Comparison of ENCODE assay signal across 20 mouse cellular contexts in the genomic region with DNA sequence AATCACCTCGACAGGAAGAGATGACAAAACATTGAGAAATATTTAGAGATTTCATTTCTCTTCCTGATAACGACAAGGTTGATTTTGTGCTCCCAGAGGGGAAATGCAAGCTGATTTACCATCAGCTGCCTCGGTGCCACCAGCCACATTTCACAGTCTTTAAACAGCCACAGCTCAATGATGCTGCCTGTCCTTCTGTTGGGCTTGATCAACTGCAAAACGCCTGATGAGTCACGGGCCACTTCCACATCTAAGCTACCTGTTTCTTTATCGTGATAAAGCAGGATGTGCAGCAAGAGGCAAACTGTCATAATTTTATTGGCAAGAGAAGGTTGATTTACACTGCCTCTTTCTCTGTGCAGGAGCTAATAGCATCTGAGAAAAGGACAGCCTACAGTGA.
A peak's percentile ranks its signal among the peaks of the same experiment; 100 is the strongest.
DNase-seq lines count a peak whose midpoint lies in the region; ATAC-seq and TF ChIP-seq lines count a peak whose summit lies in the region.
"Had no signal": no experiment of that assay in that cellular context is flagged by ENCODE, and none has a peak within 500 bp of the region (broad histone marks: within the 10 kb centered on the region; RNA-seq: fewer than 3 reads in every experiment).

No protein-coding gene starts in this region.

- TF ChIP-seq RAD21 in MEL (IDR thresholded peaks at IDR 0.05; ENCODE audit: low read depth, low read length) = no peak

- H3K4me2 ChIP-seq in neural tube, embryonic 13.5 days = no peak overlapping the region
- no peak overlapping the region for H3K4me2 ChIP-seq in intestine, embryonic 16.5 days (ENCODE audit: low read depth, low read length)
- H3K4me2 ChIP-seq: embryonic facial prominence, embryonic 15.5 days; heart, embryonic 12.5 days; hindbrain, embryonic 15.5 days had no signal

- peaks cover 5% of the 10 kb centered on the region; the same call in 1 of the 2 replicates for H3K4me1 ChIP-seq in neural tube, embryonic 13.5 days (replicated peaks)
- H3K4me1 ChIP-seq in MEL (ENCODE audit: control insufficient read depth in 1 of 2, insufficient read depth in 2 of 2, low read length in 2 of 2) = peaks cover 2 to 18% of the 10 kb centered on the region in 2 experiments; a peak in 3 of 4 replicates
- no peaks in the 10 kb centered on the region for H3K4me1 ChIP-seq in intestine, embryonic 16.5 days (ENCODE audit: control insufficient read depth, insufficient read depth, low read length)
- H3K4me1 ChIP-seq: embryonic facial prominence, embryonic 15.5 days; forebrain, embryonic 10.5 days; heart, embryonic 12.5 days; hindbrain, embryonic 15.5 days had no signal

- TF ChIP-seq EP300 in MEL (IDR thresholded peaks at IDR 0.05; ENCODE audit: low read depth in 1 of 2, low read length in 2 of 2) = peak; percentile 89 to 95

- TF ChIP-seq POLR2A in MEL (IDR thresholded peaks at IDR 0.05; ENCODE audit: control insufficient read depth in 1 of 2, insufficient read depth in 1 of 2, low read depth in 1 of 2, low read length in 2 of 2, poor library complexity in 1 of 2) = no peak

- no peaks in the 10 kb centered on the region for H3K27me3 ChIP-seq in neural tube, embryonic 13.5 days
- no peaks in the 10 kb centered on the region for H3K27me3 ChIP-seq in MEL (ENCODE audit: control insufficient read depth in 1 of 2, insufficient read depth in 2 of 2, low read length in 2 of 2)
- H3K27me3 ChIP-seq in intestine, embryonic 16.5 days (replicated peaks; ENCODE audit: control insufficient read depth, insufficient read depth, low read length) = no peaks in the 10 kb centered on the region
- H3K27me3 ChIP-seq: embryonic facial prominence, embryonic 15.5 days; heart, embryonic 12.5 days; hindbrain, embryonic 15.5 days had no signal

- H3K9ac ChIP-seq in neural tube, embryonic 13.5 days = no peak overlapping the region
- peak overlapping the region; percentile 39; the same call in 1 of the 2 replicates for H3K9ac ChIP-seq in MEL (ENCODE audit: control insufficient read depth, low read depth, low read length, poor library complexity, severe bottlenecking)
- no peak overlapping the region for H3K9ac ChIP-seq in intestine, embryonic 16.5 days (ENCODE audit: low read depth, low read length)
- H3K9ac ChIP-seq: embryonic facial prominence, embryonic 15.5 days; heart, embryonic 12.5 days; hindbrain, embryonic 15.5 days had no signal

- no peak for TF ChIP-seq CTCF in MEL (IDR thresholded peaks at IDR 0.05 in 2 of 3, conservative IDR thresholded peaks at IDR 0.05 in 1 of 3; ENCODE audit: control insufficient read depth in 1 of 3, insufficient read depth in 1 of 3, low read depth in 2 of 3, low read length in 3 of 3, poor library complexity in 1 of 3, severe bottlenecking in 1 of 3)

- peak; percentile 36; the same call in 1 of the 2 replicates for ATAC-seq in neural tube, embryonic 13.5 days (ENCODE audit: low read depth)
- ATAC-seq in megakaryocyte, adult 5-6 weeks (ENCODE audit: poor library complexity, severe bottlenecking) = peak; percentile 97
- no peak for ATAC-seq in intestine, embryonic 16.5 days
- ATAC-seq: forebrain, embryonic 14.5 days had no signal

- no peaks in the 10 kb centered on the region for H3K9me3 ChIP-seq in neural tube, embryonic 13.5 days
- H3K9me3 ChIP-seq in MEL (replicated peaks; ENCODE audit: insufficient read depth, low read length) = no peaks in the 10 kb centered on the region
- H3K9me3 ChIP-seq in intestine, embryonic 16.5 days (ENCODE audit: control insufficient read depth, low read length) = no peaks in the 10 kb centered on the region
- H3K9me3 ChIP-seq: embryonic facial prominence, embryonic 15.5 days; forebrain, embryonic 10.5 days; heart, embryonic 12.5 days; hindbrain, embryonic 15.5 days had no signal

- H3K4me3 ChIP-seq in neural tube, embryonic 13.5 days = no peak overlapping the region
- peak overlapping the region; percentile 14 to 30 for H3K4me3 ChIP-seq in MEL (ENCODE audit: control insufficient read depth in 1 of 2, insufficient read depth in 1 of 2, low read depth in 2 of 2, low read length in 2 of 2)
- no peak overlapping the region for H3K4me3 ChIP-seq in intestine, embryonic 16.5 days (ENCODE audit: low read length)
- H3K4me3 ChIP-seq: embryonic facial prominence, embryonic 15.5 days; erythroblast, embryonic 14.5 days; forebrain, embryonic 10.5 days; heart, adult 2 months; heart, embryonic 12.5 days; hindbrain, embryonic 15.5 days had no signal

- 0 out of 2 replicates have a peak overlapping the region, but pooled peaks have one; percentile 38 for H3K27ac ChIP-seq in neural tube, embryonic 13.5 days (replicated peaks)
- H3K27ac ChIP-seq in MEL (ENCODE audit: control insufficient read depth, low read depth, low read length) = peak overlapping the region; percentile 87
- H3K27ac ChIP-seq in intestine, embryonic 16.5 days (ENCODE audit: low read length) = no peak overlapping the region
- H3K27ac ChIP-seq: embryonic facial prominence, embryonic 15.5 days; forebrain, embryonic 10.5 days; heart, adult 2 months; hindbrain, embryonic 15.5 days had no signal

- 54% methylated on average over 6 of the region's 6 CpGs for WGBS in neural tube, embryonic 13.5 days
- 72% methylated on average over 6 of the region's 6 CpGs for WGBS in intestine, embryonic 16.5 days

- H3K79me2 ChIP-seq in MEL (ENCODE audit: control insufficient read depth, insufficient read depth, low read length, poor library complexity) = no peaks in the 10 kb centered on the region

- DNase-seq in neural tube, embryonic 10.5 days (ENCODE audit: extremely low spot score, low spot score) = no peak
- peak; percentile 91 for DNase-seq in MEL (ENCODE audit: low read depth, low spot score)
- DNase-seq in brain, adult 2 months (ENCODE audit: low read depth, low spot score) = peak; percentile 18
- no peak for DNase-seq in frontal cortex, postnatal 36 days (ENCODE audit: low spot score in 2 of 2)
- no peak for DNase-seq in ovary, adult 18-20 months (ENCODE audit: low spot score)
- DNase-seq: adrenal gland, postnatal 10 days; cerebellum, adult 18-20 months; cerebellum, adult 9-11 months; embryo, embryonic 11 days; gastrocnemius, postnatal 10 days; heart, adult 2 months had no signal

- H3K36me3 ChIP-seq in neural tube, embryonic 13.5 days = no peaks in the 10 kb centered on the region
- H3K36me3 ChIP-seq in MEL (ENCODE audit: control insufficient read depth in 1 of 2, insufficient read depth in 2 of 2, low read length in 2 of 2) = peaks cover 0 to 26% of the 10 kb centered on the region in 2 experiments; a peak in 2 of 4 replicates
- H3K36me3 ChIP-seq in intestine, embryonic 16.5 days (ENCODE audit: control insufficient read depth, insufficient read depth, low read length) = no peaks in the 10 kb centered on the region
- H3K36me3 ChIP-seq: embryonic facial prominence, embryonic 15.5 days; forebrain, embryonic 10.5 days; heart, embryonic 12.5 days; hindbrain, embryonic 15.5 days had no signal

TF ChIP-seq in MEL, 35 proteins besides CTCF, POLR2A, EP300 and RAD21:
- TF ChIP-seq TCF12 (IDR thresholded peaks at IDR 0.05; ENCODE audit: low read depth, low read length) = peak; percentile 81
- 0 out of 2 replicates have a peak, but pooled peaks have one; percentile 14 for TF ChIP-seq SMC3 (IDR thresholded peaks at IDR 0.05; ENCODE audit: low read depth, low read length)
- 0 out of 2 replicates have a peak, but pooled peaks have one; percentile 18 for TF ChIP-seq ELF1 (IDR thresholded peaks at IDR 0.05; ENCODE audit: low read depth, low read length)
- TF ChIP-seq MAZ (IDR thresholded peaks at IDR 0.05; ENCODE audit: low read depth, low read length) = no peak
- no peak for TF ChIP-seq CHD2 (IDR thresholded peaks at IDR 0.05; ENCODE audit: low read length)
- 0 out of 2 replicates have a peak, but pooled peaks have one; percentile 41 for TF ChIP-seq TBP (IDR thresholded peaks at IDR 0.05; ENCODE audit: low read depth, low read length)
- peak; percentile 84 for TF ChIP-seq GATA1 (IDR thresholded peaks at IDR 0.05; ENCODE audit: low read depth, low read length)
- TF ChIP-seq JUND (IDR thresholded peaks at IDR 0.05; ENCODE audit: low read depth, low read length) = peak; percentile 63
- 0 out of 2 replicates have a peak, but pooled peaks have one; percentile 32 for TF ChIP-seq MYC (IDR thresholded peaks at IDR 0.05; ENCODE audit: low read depth, low read length)
- peak; percentile 71; the same call in 1 of the 2 replicates for TF ChIP-seq BHLHE40 (IDR thresholded peaks at IDR 0.05; ENCODE audit: borderline replicate concordance, low read depth, low read length)
- TF ChIP-seq TAL1 (IDR thresholded peaks at IDR 0.05; ENCODE audit: low read length) = peak; percentile 59
- TF ChIP-seq HCFC1 (IDR thresholded peaks at IDR 0.05; ENCODE audit: low read depth, low read length) = 0 out of 2 replicates have a peak, but pooled peaks have one; percentile 19
- TF ChIP-seq MXI1 (IDR thresholded peaks at IDR 0.05; ENCODE audit: low read depth, low read length) = no peak
- peak; percentile 92 for TF ChIP-seq MYB (IDR thresholded peaks at IDR 0.05; ENCODE audit: low read depth, low read length)
- peak; percentile 86 for TF ChIP-seq ETS1 (IDR thresholded peaks at IDR 0.05; ENCODE audit: low read depth, low read length)
- no peak for TF ChIP-seq ZNF384 (IDR thresholded peaks at IDR 0.05; ENCODE audit: low read depth, low read length)
- TF ChIP-seq ZC3H11A (IDR thresholded peaks at IDR 0.05; ENCODE audit: low read depth, low read length) = no peak
- TF ChIP-seq RCOR1 (IDR thresholded peaks at IDR 0.05; ENCODE audit: low read depth, low read length) = peak; percentile 78; the same call in 1 of the 2 replicates
- no peak for TF ChIP-seq MAFK (IDR thresholded peaks at IDR 0.05; ENCODE audit: borderline replicate concordance, low read depth, low read length)

Comparison
In these comparisons a context has a peak if more than half of its experiments do, and no peak if none do; other contexts are left out.
1. H3K4me3 ChIP-seq: peak in MEL (2 of 2); none in neural tube, embryonic 13.5 days (single experiment) and intestine, embryonic 16.5 days (single experiment).
2. DNase-seq: peak in MEL (single experiment) and brain, adult 2 months (single experiment); none in neural tube, embryonic 10.5 days (single experiment), frontal cortex, postnatal 36 days (0 of 2) and ovary, adult 18-20 months (single experiment).